Mouse (Mus musculus) T-helper 1 cell (primary cell): ENCODE data around the gene Dhcr24.

ENCODE experiments used
- in situ Hi-C: fragments of 300-600 bp; cut with MboI, MseI; formaldehyde crosslinking; loops from one replicate; pipeline ENCODE4 v1.15.1; 2025; ENCODE audit warnings: high pct_unique_total_duplicates

Dhcr24 gene

DNA sequence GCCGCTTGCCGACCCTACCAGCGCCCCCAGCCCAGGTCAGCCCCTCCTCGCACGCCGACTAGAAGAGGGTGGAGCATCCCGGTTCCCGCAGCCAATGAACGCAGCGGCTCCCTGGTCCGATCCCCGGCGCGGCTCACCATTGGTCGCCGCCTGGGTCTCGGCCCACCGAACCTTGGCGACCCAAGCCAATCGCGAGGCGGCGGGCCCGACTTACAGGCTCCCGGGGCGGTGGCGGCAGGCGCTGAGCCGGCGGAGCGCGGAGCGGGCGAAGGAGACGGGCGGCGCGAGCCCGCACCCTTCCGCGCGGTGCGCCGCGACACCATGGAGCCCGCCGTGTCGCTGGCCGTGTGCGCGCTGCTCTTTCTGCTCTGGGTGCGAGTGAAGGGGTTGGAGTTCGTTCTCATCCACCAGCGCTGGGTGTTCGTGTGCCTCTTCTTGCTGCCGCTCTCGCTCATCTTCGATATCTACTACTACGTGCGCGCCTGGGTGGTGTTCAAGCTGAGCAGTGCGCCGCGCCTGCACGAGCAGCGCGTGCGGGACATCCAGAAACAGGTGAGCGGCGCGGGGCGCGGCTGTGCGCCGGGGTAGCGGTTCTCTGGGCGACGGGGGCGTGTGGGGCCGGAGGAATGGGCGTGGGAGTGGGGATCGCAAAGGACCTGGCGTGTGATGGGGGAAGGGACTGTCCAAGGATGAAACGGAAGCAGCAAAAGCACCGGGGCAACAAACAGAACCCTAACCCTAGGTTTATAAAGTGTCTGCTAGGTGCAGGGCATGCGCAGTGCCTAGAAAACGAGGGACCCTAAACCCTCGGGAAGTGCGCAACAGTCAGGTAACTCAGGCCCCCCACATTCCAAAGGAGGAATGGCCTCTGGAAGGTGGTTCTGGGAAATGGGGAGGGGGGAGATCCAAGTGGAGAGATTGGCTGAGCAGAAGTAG is at the start of gene Dhcr24:
Gene Dhcr24 (plus strand): TSS at position 193 of the 936 bp plus-strand sequence.
- in situ Hi-C loops = no loop called here

DNA sequence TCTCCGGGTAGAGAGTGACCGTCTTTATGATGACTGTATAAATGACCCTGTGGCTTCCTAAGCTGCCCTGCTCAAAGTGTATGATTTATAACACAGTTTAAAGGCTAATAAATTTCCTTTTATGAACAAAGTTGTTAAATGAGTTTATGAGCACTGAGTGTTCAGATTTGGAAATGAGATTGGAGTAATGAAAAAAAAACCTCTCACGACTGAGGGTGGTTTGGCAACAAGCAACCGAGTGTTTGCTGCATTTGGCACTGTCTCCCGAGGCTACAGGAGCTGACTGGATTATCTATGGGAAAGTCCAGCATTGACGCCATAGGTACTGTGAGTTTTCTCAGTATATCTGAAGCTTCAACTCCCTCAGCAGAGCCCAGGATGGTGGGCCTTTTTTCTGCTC is 46.2 kb upstream of the Dhcr24 start:
- in situ Hi-C loops = no loop called here

DNA sequence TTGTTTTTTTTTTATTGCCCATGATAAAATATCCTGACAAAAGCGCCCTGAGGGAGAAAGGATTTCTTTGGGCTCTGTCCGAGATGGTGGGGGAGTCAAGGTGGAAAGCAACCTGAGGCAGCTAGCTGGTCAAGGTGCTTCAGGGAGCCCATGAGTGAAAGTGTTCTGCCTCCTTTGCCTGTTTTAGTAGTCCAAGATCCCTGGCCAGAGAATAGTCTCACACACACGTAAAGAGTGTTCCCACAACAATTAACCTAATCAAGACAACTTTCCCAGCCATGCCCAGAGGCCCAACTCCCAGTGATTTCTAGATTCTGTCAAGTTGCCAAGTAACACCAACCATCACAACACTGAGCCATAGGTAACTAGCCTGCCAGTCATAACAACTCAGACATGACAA is 38.3 kb upstream of the Dhcr24 start:
- in situ Hi-C loops = loop anchor here (5.0 kb wide), 1 partner anchor 45 kb away; no protein-coding TSS in a partner anchor

DNA sequence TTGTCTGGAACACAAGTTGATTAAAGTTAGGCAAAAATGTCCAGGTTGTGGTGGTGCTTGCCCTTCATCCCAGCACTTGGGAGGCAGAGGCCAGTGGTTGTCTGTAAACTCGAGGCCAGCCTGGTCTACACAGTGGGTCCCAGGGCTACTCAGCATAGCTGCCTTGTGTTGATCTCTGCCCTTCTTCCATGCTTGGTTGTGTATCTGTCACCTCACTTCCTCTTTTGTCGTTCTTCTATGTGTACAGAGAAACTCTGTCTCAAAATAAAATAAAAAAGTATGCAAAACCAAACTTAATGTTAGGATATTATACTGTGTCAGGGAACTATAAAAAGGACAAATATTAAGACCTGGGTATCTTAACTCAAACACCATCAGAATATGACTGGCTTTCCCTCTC is 36.7 kb upstream of the Dhcr24 start:
- in situ Hi-C loops = loop anchor here (5.0 kb wide), 1 partner anchor 47 kb away; no protein-coding TSS in a partner anchor

DNA sequence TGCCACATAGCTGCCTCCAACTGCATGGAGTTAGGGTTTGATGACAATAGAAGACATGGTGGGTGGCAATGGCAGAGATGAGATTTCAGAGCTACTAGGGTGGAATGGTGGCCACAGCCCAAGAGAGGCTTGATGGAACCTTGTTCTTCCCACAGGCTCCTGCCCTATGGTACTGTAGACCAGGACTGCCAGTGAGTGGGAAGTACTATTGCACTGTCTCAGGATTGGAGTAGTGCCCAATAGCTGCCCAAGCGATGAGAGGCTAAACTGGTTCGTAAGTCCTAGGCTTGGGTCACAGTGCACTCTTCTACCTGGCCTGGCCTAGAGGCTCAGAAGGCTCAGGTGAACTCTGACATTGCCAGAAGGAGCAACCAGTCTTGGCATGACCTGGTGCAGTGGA is 35.8 kb upstream of the Dhcr24 start:
- in situ Hi-C loops = no loop called here

DNA sequence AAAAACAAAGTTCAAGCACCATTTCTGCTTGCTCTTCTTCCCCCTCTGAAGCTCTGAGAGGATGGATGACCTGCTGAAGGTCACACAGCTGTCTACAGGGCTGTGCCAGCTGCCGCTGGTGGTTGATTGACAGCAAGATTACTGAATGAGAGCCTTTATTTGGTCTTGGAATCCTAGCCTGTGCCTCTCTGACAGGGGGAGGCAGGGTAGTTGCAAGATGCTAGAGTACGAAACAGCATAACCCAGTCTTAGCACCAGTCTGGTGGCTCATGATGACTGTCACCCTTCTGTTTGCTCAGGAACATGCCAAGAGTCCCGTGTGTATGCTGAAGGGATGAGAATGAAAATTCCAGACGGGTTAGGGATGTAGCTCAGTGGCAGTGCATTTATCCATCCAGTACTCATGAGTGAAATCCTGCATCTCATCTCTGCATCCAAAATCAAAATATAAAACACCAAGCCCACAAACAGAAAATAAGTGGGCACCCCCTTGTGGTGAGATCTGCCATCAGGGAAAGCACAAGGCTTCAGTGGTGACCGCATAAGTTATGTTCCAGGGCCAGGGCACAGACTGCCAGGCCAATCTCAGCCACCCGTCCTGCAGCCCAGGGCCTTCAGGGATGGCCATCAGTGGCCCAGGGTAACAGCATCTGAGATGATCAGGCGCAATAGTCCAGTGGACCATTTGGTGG is 32.8 kb upstream of the Dhcr24 start:
- in situ Hi-C loops = no loop called here

DNA sequence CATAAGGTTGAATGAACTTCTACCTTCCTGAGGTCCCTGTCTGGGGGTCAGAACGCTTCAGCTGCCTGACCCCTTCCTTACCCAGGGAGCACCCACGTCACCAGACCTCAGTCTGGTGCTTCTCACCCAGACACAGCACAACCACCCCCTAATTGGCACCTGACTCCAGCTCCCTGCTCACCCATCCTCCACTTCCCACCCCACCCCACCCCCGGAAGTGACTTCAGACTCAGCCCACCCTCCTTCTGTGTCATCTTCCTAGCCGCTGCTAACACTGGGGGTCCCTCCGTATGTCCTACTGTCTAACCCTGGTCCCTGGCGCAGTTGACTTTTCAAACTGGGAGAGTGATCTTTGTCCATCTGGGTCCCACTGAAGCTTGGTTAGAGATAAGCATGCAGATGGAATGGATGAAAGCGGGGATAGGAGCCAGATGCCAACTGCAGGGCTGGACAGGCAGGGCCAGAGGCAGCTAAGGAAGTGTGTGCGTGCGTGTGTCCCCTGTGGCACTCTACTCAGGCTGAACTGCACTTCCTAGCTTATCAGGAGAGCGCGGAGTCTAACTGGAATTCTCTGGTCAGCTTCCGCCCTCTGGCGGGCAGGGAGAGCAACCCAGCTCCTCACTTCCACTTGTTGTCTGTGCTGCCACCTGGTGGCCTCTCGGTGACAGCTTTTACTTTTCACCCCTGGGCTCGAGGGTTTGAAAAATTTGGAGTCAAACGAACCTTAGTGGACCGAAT is 31.3 kb upstream of the Dhcr24 start:
- in situ Hi-C loops = no loop called here

DNA sequence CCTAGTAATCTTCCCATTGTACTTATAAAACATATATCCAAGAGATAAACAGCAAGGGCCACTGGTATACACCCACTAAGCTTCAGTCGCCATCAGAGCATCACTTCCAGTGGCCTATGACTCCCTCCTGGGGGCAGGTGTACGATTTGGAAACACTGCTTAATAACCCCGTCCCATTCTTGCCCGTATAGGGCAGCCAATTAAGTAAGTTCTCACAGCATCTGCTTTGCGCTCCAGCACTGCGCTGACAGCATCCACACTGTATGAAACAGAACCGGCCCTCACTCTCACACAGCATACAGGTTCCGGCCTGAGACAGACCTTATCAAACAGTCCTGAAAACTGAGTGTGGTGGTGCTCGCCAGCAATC is 30.7 kb upstream of the Dhcr24 start:
- in situ Hi-C loops = no loop called here

DNA sequence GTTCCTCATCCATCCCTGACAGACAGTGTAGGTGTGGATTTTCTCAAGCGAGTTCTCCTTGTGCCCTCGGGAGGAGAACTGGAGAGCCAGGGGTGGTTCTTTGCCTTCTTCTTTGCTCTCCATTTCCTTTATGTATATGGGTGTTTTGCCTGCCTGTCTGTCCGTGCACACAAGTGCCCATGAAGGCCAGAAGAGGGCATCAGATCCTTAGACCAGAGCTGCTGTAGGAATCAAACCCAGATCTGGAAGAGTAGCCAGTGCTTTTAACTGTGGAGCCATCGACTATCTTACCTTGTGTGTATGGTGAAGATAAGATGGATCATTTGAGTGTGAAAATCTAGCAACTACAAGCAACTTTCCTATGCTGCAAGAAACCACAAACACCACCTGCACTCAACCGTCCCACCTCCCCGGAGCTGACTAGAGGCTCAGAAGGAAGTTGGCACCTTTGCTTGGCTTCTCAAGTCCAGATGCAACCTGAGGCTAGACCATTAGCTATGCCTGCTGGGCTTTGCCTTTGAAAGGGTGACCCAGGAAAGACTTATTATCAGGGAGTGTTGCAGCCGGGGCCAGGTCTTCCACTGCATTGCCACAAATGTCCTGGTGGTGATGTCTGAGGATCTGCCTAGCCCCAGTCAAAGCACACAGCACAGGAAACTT is 27.3 kb upstream of the Dhcr24 start:
- in situ Hi-C loops = no loop called here

DNA sequence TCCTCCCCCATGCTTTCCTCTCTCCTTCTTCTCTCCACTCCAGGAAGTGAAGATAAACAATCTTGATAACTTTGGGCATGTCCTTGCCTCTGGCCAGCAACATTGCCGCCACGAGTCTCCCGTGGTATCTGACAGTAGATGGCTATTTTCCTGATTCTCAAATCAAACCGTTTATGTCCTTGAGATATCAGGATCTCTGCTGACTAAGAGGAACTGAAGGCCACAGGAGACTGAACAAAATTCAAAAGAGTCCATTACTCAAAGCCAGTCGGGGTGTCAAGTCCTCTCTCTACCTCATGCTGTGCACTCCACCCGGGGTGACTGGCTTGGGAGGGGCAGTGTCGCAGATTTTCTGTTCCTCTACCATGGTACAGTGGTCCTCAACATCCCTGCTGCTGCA is 26.6 kb upstream of the Dhcr24 start:
- in situ Hi-C loops = no loop called here

DNA sequence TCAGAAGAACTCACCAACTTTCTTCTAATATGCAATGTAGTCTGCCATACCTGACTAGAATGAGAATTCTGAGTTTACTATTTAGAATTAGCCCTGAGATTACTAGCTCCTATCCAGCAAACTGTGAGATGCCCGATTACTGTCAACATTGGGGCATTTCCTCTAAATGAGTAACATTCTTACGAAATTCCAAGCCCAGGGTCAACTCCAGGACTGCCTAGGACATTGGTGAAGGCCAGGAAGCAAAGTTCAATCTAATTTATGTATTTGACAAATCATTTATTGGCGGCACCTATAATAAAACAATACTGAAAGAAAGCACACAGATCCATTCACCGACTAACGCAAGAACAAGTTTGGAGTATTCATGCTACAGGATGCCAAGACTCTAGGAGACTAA is 21.1 kb upstream of the Dhcr24 start:
- in situ Hi-C loops = no loop called here

DNA sequence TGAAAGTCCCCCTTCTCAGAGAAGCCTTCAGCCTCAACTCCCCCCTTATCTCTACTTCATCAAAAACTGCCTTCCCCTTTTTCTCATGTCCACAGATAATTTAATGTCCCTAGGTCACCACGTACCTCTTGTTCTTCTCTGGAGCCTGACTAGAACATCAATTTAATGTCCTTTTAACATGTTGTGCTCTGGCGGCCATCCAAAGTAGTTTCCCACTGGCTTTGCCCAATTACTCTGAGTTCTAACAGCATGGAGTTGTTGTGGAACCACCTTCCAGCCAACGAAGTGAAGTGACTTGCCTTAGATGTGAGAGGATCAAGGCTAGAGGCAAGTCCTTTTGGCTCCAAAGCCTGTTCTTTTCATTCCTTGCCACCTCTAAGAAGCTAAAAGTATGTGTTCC is 19.3 kb upstream of the Dhcr24 start:
- in situ Hi-C loops = no loop called here

DNA sequence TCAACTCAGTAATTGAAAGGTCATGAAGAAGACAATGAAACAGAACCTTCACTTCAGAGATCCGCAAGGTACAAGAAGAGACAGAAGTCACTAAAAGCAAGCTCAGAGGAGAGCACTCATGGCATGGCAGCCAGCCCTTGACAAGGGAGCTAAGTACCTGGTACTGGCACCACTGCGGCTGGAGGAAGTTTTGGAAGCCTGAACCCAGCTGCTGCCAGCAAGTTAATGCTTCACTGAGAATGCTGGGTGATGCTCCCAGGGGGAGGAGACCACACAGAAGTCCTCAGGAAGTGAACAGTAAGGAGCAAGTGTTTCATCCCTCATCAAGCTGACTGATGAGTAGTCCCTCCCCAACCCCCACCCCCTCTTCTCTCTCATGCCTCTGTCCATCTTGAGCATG is 18.6 kb upstream of the Dhcr24 start:
- in situ Hi-C loops = no loop called here

DNA sequence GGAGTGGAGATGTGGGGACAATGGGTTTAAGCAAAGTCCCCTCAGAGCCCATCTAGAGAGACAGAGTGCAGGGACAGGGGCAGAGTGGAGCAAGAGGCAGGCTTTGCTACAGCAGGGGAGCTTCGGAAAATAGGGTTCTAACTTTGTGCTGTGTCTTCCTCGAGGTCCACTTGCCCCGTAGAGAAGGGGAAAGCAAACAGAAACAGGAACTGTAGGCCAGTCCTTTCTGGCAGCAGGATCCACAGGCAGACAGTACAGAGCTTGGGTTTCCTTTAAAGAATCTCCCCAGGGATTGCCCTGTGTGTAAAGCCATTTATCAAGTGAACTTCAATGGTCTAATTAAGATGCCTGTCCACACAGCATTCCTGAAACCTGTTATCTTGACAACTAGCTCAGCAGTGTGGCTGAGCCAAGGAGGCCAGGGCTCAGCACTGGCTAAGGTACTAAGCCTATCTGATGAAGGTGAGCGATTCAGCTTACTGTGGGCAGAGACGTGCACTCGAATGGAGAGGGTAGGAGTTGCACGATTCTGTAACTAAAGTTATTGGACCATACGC is 14.9 kb upstream of the Dhcr24 start:
- in situ Hi-C loops = no loop called here

DNA sequence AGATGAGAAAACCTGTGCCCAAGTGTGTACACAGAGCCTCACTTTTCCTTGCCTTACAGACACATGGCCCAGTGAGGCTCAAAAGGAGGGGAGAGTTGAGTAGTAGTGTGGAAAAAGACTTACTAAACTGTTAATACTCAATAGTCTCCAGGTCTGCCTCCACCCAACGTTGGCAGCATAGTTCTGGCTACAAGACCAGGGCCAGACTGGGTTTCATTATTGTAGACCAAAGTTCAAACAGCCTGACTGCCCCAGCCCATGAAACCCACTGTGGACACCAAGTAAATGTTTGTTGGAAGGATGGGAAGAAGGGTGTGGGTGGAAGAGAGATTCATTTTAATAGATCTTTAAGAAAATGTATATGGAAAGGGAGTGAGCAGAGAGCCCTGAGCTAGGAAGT is 13.9 kb upstream of the Dhcr24 start:
- in situ Hi-C loops = no loop called here

DNA sequence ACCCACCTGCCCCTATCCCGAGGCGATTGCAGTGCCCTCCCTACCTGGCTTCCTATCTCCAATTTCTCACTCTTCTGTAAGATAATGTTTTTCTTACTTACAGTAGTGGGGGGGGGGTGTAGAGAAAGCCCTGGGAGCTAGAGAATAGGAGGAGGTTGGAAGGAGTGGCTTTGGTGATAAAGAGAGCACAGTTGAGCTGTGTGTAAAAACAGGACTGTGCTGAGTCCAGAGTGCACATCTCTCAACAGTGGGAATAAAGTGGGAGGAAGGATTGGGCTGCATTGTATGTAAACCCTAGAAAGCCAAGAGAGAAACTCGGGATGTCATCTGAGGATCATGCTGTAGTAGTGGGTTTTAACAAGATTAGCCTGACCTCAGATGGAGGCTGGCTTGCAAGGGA is 12.7 kb upstream of the Dhcr24 start:
- in situ Hi-C loops = no loop called here

DNA sequence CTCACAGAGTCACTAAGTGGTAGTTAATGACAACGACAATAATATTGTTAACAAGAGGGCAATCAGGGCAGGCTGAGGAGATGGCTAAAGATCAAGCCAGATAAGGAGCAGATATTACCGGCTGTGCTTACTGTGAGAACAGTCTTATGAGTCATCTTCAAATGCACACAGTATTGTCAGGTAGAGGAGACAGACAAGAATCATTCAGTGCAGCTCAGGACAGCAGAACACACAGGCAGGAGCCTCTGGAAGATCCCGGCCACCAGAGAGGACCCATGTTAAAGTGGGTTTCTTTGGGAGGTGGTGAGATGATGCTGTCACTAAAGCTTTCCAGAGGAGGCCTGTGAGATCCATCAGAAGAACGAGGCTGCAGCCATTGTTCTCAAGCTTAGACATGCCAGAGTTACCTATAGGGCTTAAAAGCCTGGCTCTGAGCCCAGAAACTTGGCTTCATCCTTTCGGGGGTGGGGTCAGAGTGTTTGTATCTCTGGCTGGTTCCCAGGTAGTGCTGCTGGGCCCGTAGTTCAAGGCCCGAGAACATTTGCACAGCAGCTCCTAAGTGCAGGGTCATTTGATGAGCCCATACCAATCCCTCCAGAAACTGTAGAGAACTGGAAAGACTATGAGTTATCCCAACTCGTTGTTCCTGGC is 10.2 kb upstream of the Dhcr24 start:
- in situ Hi-C loops = no loop called here

DNA sequence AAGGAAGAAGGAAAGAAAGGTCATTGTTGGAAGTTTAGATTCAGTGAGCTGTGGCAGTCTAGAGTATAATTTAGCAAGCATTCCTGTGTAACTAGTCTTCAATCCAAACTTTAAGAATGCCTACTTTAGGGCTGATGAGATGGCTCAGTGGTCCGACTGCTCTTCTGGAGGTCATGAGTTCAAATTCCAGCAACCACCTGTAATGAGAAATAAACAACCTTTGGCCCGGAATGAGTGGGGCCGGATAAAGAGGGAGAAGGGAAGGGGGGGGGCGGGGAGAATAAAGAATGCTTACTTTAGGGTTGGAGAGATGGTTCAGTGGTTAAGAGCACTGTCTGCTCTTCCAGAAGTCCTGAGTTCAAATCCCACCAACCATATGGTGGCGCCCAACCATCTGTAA is 3.6 kb upstream of the Dhcr24 start:
- in situ Hi-C loops = no loop called here

DNA sequence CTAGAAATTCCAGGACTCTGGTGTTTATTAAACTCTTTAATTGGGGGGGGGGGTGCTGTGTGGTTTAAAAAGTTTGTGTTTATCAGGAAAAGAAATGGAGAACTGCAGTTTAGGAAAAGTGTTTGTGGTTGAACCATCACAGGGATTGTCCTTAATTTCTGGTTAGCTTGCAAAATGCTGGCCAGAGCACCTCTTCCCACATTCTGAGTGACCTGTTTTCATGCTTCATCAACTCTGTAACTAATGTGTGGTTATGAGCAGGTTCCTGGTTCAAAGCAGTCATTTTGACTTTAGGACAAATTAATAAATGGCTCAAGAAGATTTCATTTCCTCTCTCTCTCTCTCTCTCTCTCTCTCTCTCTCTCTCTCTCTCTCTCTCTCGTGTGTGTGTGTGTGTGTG is 2.9 kb upstream of the Dhcr24 start:
- in situ Hi-C loops = no loop called here

DNA sequence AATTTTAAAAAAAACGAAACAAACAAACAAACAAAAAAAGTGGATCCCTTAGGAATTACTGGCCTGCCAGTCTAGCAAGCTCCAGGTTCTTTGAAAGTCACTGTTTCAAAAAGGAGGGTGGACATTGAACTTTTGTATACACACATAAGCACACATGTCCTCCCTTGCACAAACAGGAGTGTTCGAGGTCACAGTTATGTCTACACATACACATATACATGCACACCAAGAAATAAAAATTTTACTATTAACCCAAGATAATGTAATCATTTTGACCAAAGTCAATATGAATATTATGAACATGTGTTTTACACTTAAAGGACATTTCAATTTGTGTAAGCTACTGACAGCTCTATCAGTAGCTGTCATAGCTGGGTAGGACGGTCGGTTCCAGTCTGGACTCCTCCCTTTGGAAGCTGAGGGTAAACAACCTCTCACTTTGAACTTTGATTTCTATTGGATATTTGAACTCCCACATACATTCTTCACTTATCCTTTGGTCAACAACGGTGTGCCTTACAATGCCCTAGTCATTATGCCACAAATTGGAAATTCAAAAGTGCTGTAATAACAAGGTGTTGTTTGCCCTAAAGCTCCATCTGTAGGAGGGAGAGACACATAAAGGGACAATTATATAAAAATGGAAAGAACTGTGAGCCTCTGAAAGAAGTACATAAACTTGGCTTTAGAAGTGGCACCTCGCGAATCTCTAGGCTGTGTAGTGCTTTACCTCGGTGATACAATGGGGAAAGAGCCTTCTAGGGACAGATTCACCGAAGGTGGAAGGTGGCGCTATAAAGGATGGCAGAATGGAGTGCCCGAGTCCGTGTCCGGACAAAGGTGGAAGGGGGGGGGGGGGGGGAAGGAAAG is 1.3 kb upstream of the Dhcr24 start:
- in situ Hi-C loops = no loop called here
